Mouse (Mus musculus) embryonic facial prominence, embryonic 13.5 days (tissue): ENCODE measurements around the gene Scd2. TPM values are rescaled to one million over a fixed set of nuclear protein-coding genes. Genes with fewer than 3 reads are reported as not detected.
"Not testable (repeated sequence)": the region's sequence is repeated elsewhere in the genome, so short reads cannot be mapped to it uniquely, and the experiment has no call there.

Experiments
- ATAC-seq: fragments of 200-750 bp; cut with Nextera tagmentation; 2 replicates; pipeline ENCODE4 v1.8.0; 2017; ENCODE audit warnings: low read depth; ENCODE audit not compliant: insufficient number of reproducible peaks, insufficient read depth, low FRiP score, low TSS enrichment
- H3K27ac ChIP-seq: fragments of 300-500 bp; sonication (generic); 2 replicates; pipeline ENCODE4 v1.5.1; 2015; ENCODE audit warnings: moderate library complexity, mild to moderate bottlenecking, inconsistent platforms
- H3K27me3 ChIP-seq: fragments of 300-500 bp; sonication (generic); 2 replicates; pipeline ENCODE4 v1.6.1; 2015; ENCODE audit warnings: mild to moderate bottlenecking, inconsistent platforms
- H3K36me3 ChIP-seq: fragments of 300-500 bp; sonication (generic); 2 replicates; pipeline ENCODE4 v1.6.1; 2015; ENCODE audit warnings: mild to moderate bottlenecking, inconsistent platforms
- H3K4me1 ChIP-seq: fragments of 300-500 bp; sonication (generic); 2 replicates; pipeline ENCODE4 v1.6.1; 2015; ENCODE audit warnings: inconsistent platforms
- H3K4me2 ChIP-seq: fragments of 300-500 bp; sonication (generic); 2 replicates; pipeline ENCODE4 v1.6.1; 2015; ENCODE audit warnings: moderate library complexity, mild to moderate bottlenecking, inconsistent platforms
- H3K4me3 ChIP-seq: fragments of 300-500 bp; sonication (generic); 2 replicates; pipeline ENCODE4 v1.5.1; 2015; ENCODE audit warnings: mild to moderate bottlenecking, inconsistent platforms
- H3K9ac ChIP-seq: fragments of 300-500 bp; sonication (generic); 2 replicates; pipeline ENCODE4 v1.6.1; 2015; ENCODE audit warnings: mild to moderate bottlenecking, inconsistent platforms
- H3K9me3 ChIP-seq: fragments of 300-500 bp; sonication (generic); 2 replicates; pipeline ENCODE4 v1.6.1; 2016; ENCODE audit warnings: inconsistent platforms
- WGBS: fragments of 180-500 bp; shearing (Covaris S2); methylation state at CpG from one replicate; pipeline ENCODE4 v1.1.7; 2015; ENCODE audit warnings: mixed read lengths; 5-methylcytosine and 5-hydroxymethylcytosine counted together
- polyA plus RNA-seq: library from polyadenylated mRNA; unstranded; fragments of >200 nt; fragmentation: Nextera tagmentation; extraction: Ambion mirVana; gene quantifications from 2 replicates; pipeline ENCODE4 v1.2.1, GENCODE M21; 2015

Gene Scd2
- polyA plus RNA-seq, 1 experiment from 2014 or later, result 211 TPM

GRCm38 (mm10) chr19:44317391-44317790 is 23.9 kb downstream of the Scd2 start:
- no peak overlapping the region for H3K4me2 ChIP-seq
- H3K27me3 ChIP-seq, result no peaks in the 10 kb centered on the region
- H3K9me3 ChIP-seq, result peaks cover 4% of the 10 kb centered on the region
- 65% methylated on average over 5 of the region's 5 CpGs for WGBS
- no peak overlapping the region for H3K9ac ChIP-seq
- H3K27ac ChIP-seq, result no peak overlapping the region
- H3K4me1 ChIP-seq, result peaks cover 11% of the 10 kb centered on the region
- H3K36me3 ChIP-seq, result no peaks in the 10 kb centered on the region
- ATAC-seq, result no peak
- no peak overlapping the region for H3K4me3 ChIP-seq

- H3K36me3 ChIP-seq, result no peaks in the 10 kb centered on the region
- H3K9me3 ChIP-seq, result peaks cover 4% of the 10 kb centered on the region
- no peak overlapping the region for H3K27ac ChIP-seq
- H3K9ac ChIP-seq, result no peak overlapping the region
- no peak overlapping the region for H3K4me3 ChIP-seq
- H3K27me3 ChIP-seq, result no peaks in the 10 kb centered on the region
- ATAC-seq, result no peak
- no peak overlapping the region for H3K4me2 ChIP-seq
- peaks cover 11% of the 10 kb centered on the region for H3K4me1 ChIP-seq
Observed at GRCm38 (mm10) chr19:44318545-44318944, 25.1 kb downstream of the Scd2 start.

GRCm38 (mm10) chr19:44320316-44320715 is 26.8 kb downstream of the Scd2 start:
- Histone ChIP-seq H3K4me1 (0 out of 2 replicates have a peak, but pooled peaks cover 4% of the 10 kb centered on the region), H3K9me3 (peaks cover 4% of the 10 kb centered on the region), H3K9ac (no peak overlapping the region), H3K4me3 (no peak overlapping the region), H3K36me3 (no peaks in the 10 kb centered on the region), H3K27me3 (no peaks in the 10 kb centered on the region), H3K27ac (no peak overlapping the region), H3K4me2 (no peak overlapping the region)
- no peak for ATAC-seq
- WGBS, result 89% methylated on average over 3 of the region's 3 CpGs

- no peaks in the 10 kb centered on the region for H3K27me3 ChIP-seq
- H3K27ac ChIP-seq, result no peak overlapping the region
- no peaks in the 10 kb centered on the region for H3K36me3 ChIP-seq
- WGBS, result 82% methylated on average over 4 of the region's 4 CpGs
- no peak overlapping the region for H3K4me3 ChIP-seq
- H3K9ac ChIP-seq, result no peak overlapping the region
- no peak for ATAC-seq
- H3K4me2 ChIP-seq, result no peak overlapping the region
- peaks cover 6% of the 10 kb centered on the region for H3K9me3 ChIP-seq
- 0 out of 2 replicates have a peak, but pooled peaks cover 4% of the 10 kb centered on the region for H3K4me1 ChIP-seq
Observed at GRCm38 (mm10) chr19:44321201-44321600, 27.7 kb downstream of the Scd2 start.

GRCm38 (mm10) chr19:44321631-44322030 is 28.2 kb downstream of the Scd2 start:
- ATAC-seq, result no peak
- 78% methylated on average over 2 of the region's 2 CpGs for WGBS
- 0 out of 2 replicates have a peak, but pooled peaks cover 4% of the 10 kb centered on the region for H3K4me1 ChIP-seq

GRCm38 (mm10) chr19:44329566-44329965 is 36.1 kb downstream of the Scd2 start:
- H3K36me3 ChIP-seq, result no peaks in the 10 kb centered on the region
- no peak overlapping the region for H3K27ac ChIP-seq
- H3K4me2 ChIP-seq, result no peak overlapping the region
- H3K27me3 ChIP-seq, result no peaks in the 10 kb centered on the region
- no peak overlapping the region for H3K9ac ChIP-seq
- H3K9me3 ChIP-seq, result peaks cover 3% of the 10 kb centered on the region; the same call in 1 of the 2 replicates
- 87% methylated on average over 2 of the region's 2 CpGs for WGBS
- no peaks in the 10 kb centered on the region for H3K4me1 ChIP-seq
- H3K4me3 ChIP-seq, result no peak overlapping the region
- ATAC-seq, result no peak

More at GRCm38 (mm10) chr19:44321631-44322030, 28.2 kb downstream of the Scd2 start:
- Histone ChIP-seq H3K9ac (no peak overlapping the region), H3K36me3 (no peaks in the 10 kb centered on the region), H3K4me2 (no peak overlapping the region), H3K27me3 (no peaks in the 10 kb centered on the region), H3K9me3 (peaks cover 7% of the 10 kb centered on the region), H3K27ac (no peak overlapping the region), H3K4me3 (no peak overlapping the region)

- H3K27me3 ChIP-seq, H3K9ac ChIP-seq, H3K9me3 ChIP-seq, H3K36me3 ChIP-seq, H3K4me2 ChIP-seq, H3K4me1 ChIP-seq, H3K27ac ChIP-seq, H3K4me3 ChIP-seq, ATAC-seq: not testable (repeated sequence)
- 84% methylated on average over 1 of the region's 1 CpGs for WGBS
Observed at GRCm38 (mm10) chr19:44331128-44331527, 37.7 kb downstream of the Scd2 start.

- Histone ChIP-seq H3K4me3 (no peak overlapping the region), H3K36me3 (no peaks in the 10 kb centered on the region), H3K4me1 (no peaks in the 10 kb centered on the region), H3K27ac (no peak overlapping the region), H3K9ac (no peak overlapping the region), H3K27me3 (no peaks in the 10 kb centered on the region), H3K9me3 (no peaks in the 10 kb centered on the region), H3K4me2 (no peak overlapping the region)
- ATAC-seq, result no peak
- 68% methylated on average over 5 of the region's 5 CpGs for WGBS
Observed at GRCm38 (mm10) chr19:44331911-44332310, 38.4 kb downstream of the Scd2 start.

GRCm38 (mm10) chr19:44332326-44332725 is 38.9 kb downstream of the Scd2 start:
- Histone ChIP-seq H3K4me2 (no peak overlapping the region), H3K9me3 (no peaks in the 10 kb centered on the region), H3K27me3 (no peaks in the 10 kb centered on the region), H3K36me3 (no peaks in the 10 kb centered on the region), H3K4me1 (no peaks in the 10 kb centered on the region), H3K4me3 (no peak overlapping the region), H3K27ac (no peak overlapping the region), H3K9ac (no peak overlapping the region)
- ATAC-seq, result no peak
- 54% methylated on average over 8 of the region's 8 CpGs for WGBS

- no peaks in the 10 kb centered on the region for H3K9me3 ChIP-seq
- no peak within 1 kb of the TSS for H3K9ac ChIP-seq
- ATAC-seq, result no peak
- H3K27ac ChIP-seq, result no peak within 1 kb of the TSS
- H3K4me3 ChIP-seq, result no peak within 1 kb of the TSS
- 81% methylated on average over 10 of the region's 10 CpGs for WGBS
- H3K36me3 ChIP-seq, result no peaks in the 10 kb centered on the region
- H3K4me2 ChIP-seq, result no peak within 1 kb of the TSS
- H3K27me3 ChIP-seq, result no peaks in the 10 kb centered on the region
- no peaks in the 10 kb centered on the region for H3K4me1 ChIP-seq
Observed at GRCm38 (mm10) chr19:44332833-44333623, 39.6 kb downstream of the Scd2 start, which contains the start of gene Scd4. Scd4 (plus strand) TSS chr19:44333092.

GRCm38 (mm10) chr19:44333991-44334390 is 40.5 kb downstream of the Scd2 start:
- no peak overlapping the region for H3K4me2 ChIP-seq
- H3K4me3 ChIP-seq, result no peak overlapping the region
- 91% methylated on average over 9 of the region's 9 CpGs for WGBS
- no peak for ATAC-seq
- no peak overlapping the region for H3K27ac ChIP-seq
- no peaks in the 10 kb centered on the region for H3K27me3 ChIP-seq
- no peak overlapping the region for H3K9ac ChIP-seq
- H3K9me3 ChIP-seq, result no peaks in the 10 kb centered on the region
- H3K4me1 ChIP-seq, result no peaks in the 10 kb centered on the region
- no peaks in the 10 kb centered on the region for H3K36me3 ChIP-seq

- Histone ChIP-seq H3K9me3 (no peaks in the 10 kb centered on the region), H3K36me3 (no peaks in the 10 kb centered on the region), H3K27me3 (no peaks in the 10 kb centered on the region), H3K9ac (no peak overlapping the region), H3K4me2 (no peak overlapping the region), H3K27ac (no peak overlapping the region), H3K4me1 (no peaks in the 10 kb centered on the region), H3K4me3 (no peak overlapping the region)
- ATAC-seq, result no peak
- WGBS, result 77% methylated on average over 6 of the region's 6 CpGs
Observed at GRCm38 (mm10) chr19:44335876-44336662, 42.6 kb downstream of the Scd2 start.
